Mouse (Mus musculus) liver, embryonic 11.5 days (tissue): ENCODE results near the gene Adssl1. TPM values are rescaled to one million over a fixed set of nuclear protein-coding genes. Genes with fewer than 3 reads are reported as not detected.

ENCODE experiments used
- ATAC-seq: fragments of 200-750 bp; cut with Nextera tagmentation; replicated peaks from 2 replicates; pipeline ENCODE4 v1.8.0; 2017; ENCODE audit warnings: moderate number of reproducible peaks, mild to moderate bottlenecking, moderate TSS enrichment, moderate library complexity; ENCODE audit not compliant: low FRiP score
- DNase-seq: peaks from one replicate; pipeline ENCODE4 v3.0.0-alpha.2; 2017; ENCODE audit warnings: low spot score
- H3K27ac ChIP-seq: fragments of 300-500 bp; sonication (generic); 2 replicates; pipeline ENCODE4 v1.5.1; 2014; ENCODE audit warnings: mild to moderate bottlenecking, low read depth, low read length, control low read depth
- H3K27me3 ChIP-seq: fragments of 300-500 bp; sonication (generic); replicated peaks from 2 replicates; pipeline ENCODE4 v1.6.1; 2014; ENCODE audit warnings: low read length, mixed read lengths; ENCODE audit not compliant: control insufficient read depth, insufficient read depth
- H3K36me3 ChIP-seq: fragments of 300-500 bp; sonication (generic); 2 replicates; pipeline ENCODE4 v1.6.1; 2014; ENCODE audit warnings: mild to moderate bottlenecking, low read length, moderate library complexity, mixed read lengths; ENCODE audit not compliant: control insufficient read depth, insufficient read depth
- H3K4me1 ChIP-seq: fragments of 300-500 bp; sonication (generic); replicated peaks from 2 replicates; pipeline ENCODE4 v1.6.1; 2014; ENCODE audit warnings: low read length, mixed read lengths; ENCODE audit not compliant: control insufficient read depth, insufficient read depth
- H3K4me2 ChIP-seq: fragments of 300-500 bp; sonication (generic); 2 replicates; pipeline ENCODE4 v1.6.1; 2014; ENCODE audit warnings: mild to moderate bottlenecking, control low read depth, moderate library complexity
- H3K4me3 ChIP-seq: fragments of 300-500 bp; sonication (generic); 2 replicates; pipeline ENCODE4 v1.5.1; 2014; ENCODE audit warnings: low read depth, low read length, control low read depth
- H3K9ac ChIP-seq: fragments of 300-500 bp; sonication (generic); 2 replicates; pipeline ENCODE4 v1.6.1; 2014; ENCODE audit warnings: low read depth, low read length, control low read depth
- H3K9me3 ChIP-seq: fragments of 300-500 bp; sonication (generic); 2 replicates; pipeline ENCODE4 v1.6.1; 2016; ENCODE audit warnings: low read length, inconsistent platforms, mixed read lengths; ENCODE audit not compliant: control insufficient read depth
- WGBS: fragments of 180-500 bp; shearing (Covaris S2); extraction: QIAGEN DNeasy Blood & Tissue Kit; methylation state at CpG from one replicate; pipeline ENCODE4 v1.1.7; 2014; 5-methylcytosine and 5-hydroxymethylcytosine counted together
- polyA plus RNA-seq: library from polyadenylated mRNA; unstranded; fragments of >200 nt; fragmentation: Nextera tagmentation; extraction: Ambion mirVana; gene quantifications from 2 replicates; pipeline ENCODE4 v1.2.1, GENCODE M21; 2014

Gene Adssl1
- polyA plus RNA-seq, 1 experiment from 2014 or later = 7.4 TPM

- H3K36me3 ChIP-seq = peaks cover 17% of the 10 kb centered on the region
- 55% methylated on average over 9 of the region's 9 CpGs for WGBS
- no peak overlapping the region for H3K9ac ChIP-seq
- H3K27ac ChIP-seq = no peak overlapping the region
- H3K27me3 ChIP-seq = no peaks in the 10 kb centered on the region
- H3K9me3 ChIP-seq = no peaks in the 10 kb centered on the region
- peak overlapping the region; percentile 94; the same call in 1 of the 2 replicates for H3K4me2 ChIP-seq
- DNase-seq (no peak), ATAC-seq (no peak)
- H3K4me1 ChIP-seq = peaks cover 43% of the 10 kb centered on the region
- 0 out of 2 replicates have a peak overlapping the region, but pooled peaks have one; percentile 9 for H3K4me3 ChIP-seq
Measured at GRCm38 (mm10) chr12:112670718-112671393, 51.0 kb downstream of the Adssl1 start.

- Histone ChIP-seq H3K9ac (0 out of 2 replicates have a peak overlapping the region, but pooled peaks have one; percentile 17), H3K36me3 (peaks cover 17% of the 10 kb centered on the region), H3K9me3 (no peaks in the 10 kb centered on the region), H3K27ac (no peak overlapping the region), H3K4me1 (peaks cover 43% of the 10 kb centered on the region), H3K4me2 (peak overlapping the region; percentile 94), H3K27me3 (no peaks in the 10 kb centered on the region), H3K4me3 (no peak overlapping the region)
- 77% methylated on average over 7 of the region's 7 CpGs for WGBS
- no peak for DNase-seq
- no peak for ATAC-seq
Measured at GRCm38 (mm10) chr12:112671891-112672290, 52.0 kb downstream of the Adssl1 start.

- peaks cover 43% of the 10 kb centered on the region for H3K4me1 ChIP-seq
- ATAC-seq (peak; percentile 22; the same call in 1 of the 2 replicates), DNase-seq (peak; percentile 55)
- H3K27ac ChIP-seq = peak overlapping the region; percentile 94
- H3K36me3 ChIP-seq = peaks cover 13% of the 10 kb centered on the region
- no peaks in the 10 kb centered on the region for H3K9me3 ChIP-seq
- peak overlapping the region; percentile 97 for H3K9ac ChIP-seq
- H3K27me3 ChIP-seq = peaks cover 10% of the 10 kb centered on the region
- H3K4me3 ChIP-seq = peak overlapping the region; percentile 98
- H3K4me2 ChIP-seq = peak overlapping the region; percentile 94
- WGBS = 8% methylated on average over 20 of the region's 21 CpGs
Measured at GRCm38 (mm10) chr12:112672744-112673575, 53.1 kb downstream of the Adssl1 start.

GRCm38 (mm10) chr12:112673576-112674091 lies 53.8 kb downstream of the Adssl1 start:
- Histone ChIP-seq H3K4me1 (peaks cover 41% of the 10 kb centered on the region), H3K4me2 (peak overlapping the region; percentile 94), H3K27me3 (peaks cover 16% of the 10 kb centered on the region), H3K4me3 (peak overlapping the region; percentile 98), H3K36me3 (peaks cover 10% of the 10 kb centered on the region), H3K9ac (peak overlapping the region; percentile 97), H3K9me3 (no peaks in the 10 kb centered on the region), H3K27ac (peak overlapping the region; percentile 94)
- no peak for ATAC-seq
- under 1% methylated on average over 48 of the region's 68 CpGs for WGBS
- DNase-seq = peak; percentile 54

- WGBS = under 1% methylated on average over 49 of the region's 70 CpGs
- Histone ChIP-seq H3K36me3 (peaks cover 4% of the 10 kb centered on the region; the same call in 1 of the 2 replicates), H3K9ac (peak within 1 kb of the TSS; percentile 97), H3K4me3 (peak within 1 kb of the TSS; percentile 98), H3K27ac (peak within 1 kb of the TSS; percentile 94), H3K27me3 (peaks cover 24% of the 10 kb centered on the region), H3K4me1 (peaks cover 40% of the 10 kb centered on the region), H3K9me3 (no peaks in the 10 kb centered on the region), H3K4me2 (peak within 1 kb of the TSS; percentile 94)
- ATAC-seq = peak; percentile 65
- peak; percentile 84 for DNase-seq
Measured at GRCm38 (mm10) chr12:112674132-112675011, 54.5 kb downstream of the Adssl1 start, which contains the start of gene Akt1. Akt1 (minus strand) TSS chr12:112674884.

- Histone ChIP-seq H3K4me3 (peak overlapping the region; percentile 98), H3K4me1 (peaks cover 44% of the 10 kb centered on the region), H3K9ac (peak overlapping the region; percentile 97), H3K36me3 (no peaks in the 10 kb centered on the region; the same call in 1 of the 2 replicates), H3K4me2 (peak overlapping the region; percentile 94), H3K27me3 (peaks cover 34% of the 10 kb centered on the region), H3K27ac (peak overlapping the region; percentile 94), H3K9me3 (no peaks in the 10 kb centered on the region)
- 15% methylated on average over 18 of the region's 18 CpGs for WGBS
- DNase-seq = peak; percentile 79
- peak; percentile 62 for ATAC-seq
Measured at GRCm38 (mm10) chr12:112675245-112676035, 55.6 kb downstream of the Adssl1 start.

- Histone ChIP-seq H3K4me3 (no peak overlapping the region), H3K4me1 (peaks cover 28% of the 10 kb centered on the region), H3K4me2 (no peak overlapping the region), H3K9me3 (no peaks in the 10 kb centered on the region), H3K27me3 (peaks cover 48% of the 10 kb centered on the region), H3K9ac (no peak overlapping the region), H3K36me3 (no peaks in the 10 kb centered on the region), H3K27ac (no peak overlapping the region)
- WGBS = 63% methylated on average over 5 of the region's 5 CpGs
- ATAC-seq (no peak), DNase-seq (no peak)
Measured at GRCm38 (mm10) chr12:112677076-112677475, 57.2 kb downstream of the Adssl1 start.
